Mouse (Mus musculus): ENCODE measurements around the gene Zfp2. TPM values are rescaled to one million over a fixed set of nuclear protein-coding genes. Genes with fewer than 3 reads are reported as not detected.

The Zfp2 gene
- polyA plus RNA-seq (2015; fragmentation: Nextera tagmentation; extraction: Ambion mirVana), result 52.5 and 56.4 TPM in 2 replicates

- no peaks in the 10 kb centered on the region for H3K27me3 ChIP-seq (ENCODE audit: control insufficient read depth, insufficient read depth, low read depth, low read length)
- ATAC-seq, result peak; percentile 99
- H3K4me3 ChIP-seq (ENCODE audit: low read depth, low read length), result peak within 1 kb of the TSS; percentile 73
- peaks cover 11% of the 10 kb centered on the region for H3K4me1 ChIP-seq (ENCODE audit: control insufficient read depth, insufficient read depth, low read length)
- H3K36me3 ChIP-seq (ENCODE audit: control insufficient read depth, insufficient read depth, low read length), result peaks cover 15% of the 10 kb centered on the region
- WGBS, result under 1% methylated on average over 46 of the region's 47 CpGs
- H3K9me3 ChIP-seq (replicated peaks; ENCODE audit: control insufficient read depth, low read length, poor library complexity, severe bottlenecking), result peaks cover 14% of the 10 kb centered on the region
- H3K9ac ChIP-seq (ENCODE audit: low read depth, low read length), result peak within 1 kb of the TSS; percentile 97
- H3K4me2 ChIP-seq (ENCODE audit: low read length), result peak within 1 kb of the TSS; percentile 51
- peak within 1 kb of the TSS; percentile 94 for H3K27ac ChIP-seq (ENCODE audit: low read length)
Measured at GRCm38 (mm10) chr11:50915671-50916320, at the start of gene Zfp2. Gene Zfp2, minus strand, starts transcription at chr11:50916165.

GRCm38 (mm10) chr11:50964886-50965285 lies 48.9 kb upstream of the Zfp2 start:
- no peaks in the 10 kb centered on the region for H3K27me3 ChIP-seq (ENCODE audit: control insufficient read depth, insufficient read depth, low read depth, low read length)
- WGBS, result 86% methylated on average over 2 of the region's 2 CpGs

GRCm38 (mm10) chr11:50953665-50954064 lies 37.7 kb upstream of the Zfp2 start, which contains the start of gene Prop1:
Gene Prop1, minus strand, starts transcription at chr11:50953765.
- no peak within 1 kb of the TSS for H3K9ac ChIP-seq (ENCODE audit: low read depth, low read length)
- H3K27me3 ChIP-seq (ENCODE audit: control insufficient read depth, insufficient read depth, low read depth, low read length), result no peaks in the 10 kb centered on the region
- no peaks in the 10 kb centered on the region for H3K4me1 ChIP-seq (ENCODE audit: control insufficient read depth, insufficient read depth, low read length)
- no peak within 1 kb of the TSS for H3K4me2 ChIP-seq (ENCODE audit: low read length)
- no peaks in the 10 kb centered on the region for H3K9me3 ChIP-seq (replicated peaks; ENCODE audit: control insufficient read depth, low read length, poor library complexity, severe bottlenecking)
- WGBS, result 66% methylated on average over 6 of the region's 6 CpGs
- no peaks in the 10 kb centered on the region for H3K36me3 ChIP-seq (ENCODE audit: control insufficient read depth, insufficient read depth, low read length)
- no peak within 1 kb of the TSS for H3K4me3 ChIP-seq (ENCODE audit: low read depth, low read length)
- ATAC-seq, result no peak
- no peak within 1 kb of the TSS for H3K27ac ChIP-seq (ENCODE audit: low read length)

More at GRCm38 (mm10) chr11:50964886-50965285, 48.9 kb upstream of the Zfp2 start:
- no peak overlapping the region for H3K4me3 ChIP-seq (ENCODE audit: low read depth, low read length)
- no peak overlapping the region for H3K4me2 ChIP-seq (ENCODE audit: low read length)
- no peaks in the 10 kb centered on the region for H3K4me1 ChIP-seq (ENCODE audit: control insufficient read depth, insufficient read depth, low read length)
- no peak overlapping the region for H3K27ac ChIP-seq (ENCODE audit: low read length)
- H3K36me3 ChIP-seq (ENCODE audit: control insufficient read depth, insufficient read depth, low read length), result no peaks in the 10 kb centered on the region
- no peaks in the 10 kb centered on the region for H3K9me3 ChIP-seq (replicated peaks; ENCODE audit: control insufficient read depth, low read length, poor library complexity, severe bottlenecking)
- no peak overlapping the region for H3K9ac ChIP-seq (ENCODE audit: low read depth, low read length)
- ATAC-seq, result no peak

GRCm38 (mm10) chr11:50952290-50952689 lies 36.3 kb upstream of the Zfp2 start:
- Histone ChIP-seq H3K4me1 (ENCODE audit: control insufficient read depth, insufficient read depth, low read length) (no peaks in the 10 kb centered on the region), H3K4me3 (ENCODE audit: low read depth, low read length) (no peak overlapping the region), H3K9ac (ENCODE audit: low read depth, low read length) (no peak overlapping the region), H3K4me2 (ENCODE audit: low read length) (no peak overlapping the region), H3K27me3 (ENCODE audit: control insufficient read depth, insufficient read depth, low read depth, low read length) (no peaks in the 10 kb centered on the region), H3K36me3 (ENCODE audit: control insufficient read depth, insufficient read depth, low read length) (no peaks in the 10 kb centered on the region), H3K27ac (ENCODE audit: low read length) (no peak overlapping the region), H3K9me3 (replicated peaks; ENCODE audit: control insufficient read depth, low read length, poor library complexity, severe bottlenecking) (no peaks in the 10 kb centered on the region)
- no peak for ATAC-seq
- 62% methylated on average over 14 of the region's 14 CpGs for WGBS

- Histone ChIP-seq H3K4me1 (ENCODE audit: control insufficient read depth, insufficient read depth, low read length) (no peaks in the 10 kb centered on the region), H3K9ac (ENCODE audit: low read depth, low read length) (no peak within 1 kb of the TSS), H3K4me2 (ENCODE audit: low read length) (no peak within 1 kb of the TSS), H3K4me3 (ENCODE audit: low read depth, low read length) (no peak within 1 kb of the TSS), H3K9me3 (replicated peaks; ENCODE audit: control insufficient read depth, low read length, poor library complexity, severe bottlenecking) (no peaks in the 10 kb centered on the region), H3K36me3 (ENCODE audit: control insufficient read depth, insufficient read depth, low read length) (no peaks in the 10 kb centered on the region), H3K27ac (ENCODE audit: low read length) (no peak within 1 kb of the TSS), H3K27me3 (ENCODE audit: control insufficient read depth, insufficient read depth, low read depth, low read length) (no peaks in the 10 kb centered on the region)
- WGBS, result 79% methylated on average over 14 of the region's 14 CpGs
- no peak for ATAC-seq
Measured at GRCm38 (mm10) chr11:50943506-50943905, 27.5 kb upstream of the Zfp2 start, which contains the start of gene 4933414I15Rik. Gene 4933414I15Rik, minus strand, starts transcription at chr11:50943765.

- H3K4me1 ChIP-seq (ENCODE audit: control insufficient read depth, insufficient read depth, low read length), result no peaks in the 10 kb centered on the region
- no peak overlapping the region for H3K27ac ChIP-seq (ENCODE audit: low read length)
- H3K9me3 ChIP-seq (replicated peaks; ENCODE audit: control insufficient read depth, low read length, poor library complexity, severe bottlenecking), result no peaks in the 10 kb centered on the region
- no peaks in the 10 kb centered on the region for H3K27me3 ChIP-seq (ENCODE audit: control insufficient read depth, insufficient read depth, low read depth, low read length)
- H3K4me2 ChIP-seq (ENCODE audit: low read length), result no peak overlapping the region
- WGBS, result 76% methylated on average over 12 of the region's 12 CpGs
- H3K4me3 ChIP-seq (ENCODE audit: low read depth, low read length), result no peak overlapping the region
- no peak for ATAC-seq
- no peak overlapping the region for H3K9ac ChIP-seq (ENCODE audit: low read depth, low read length)
- no peaks in the 10 kb centered on the region for H3K36me3 ChIP-seq (ENCODE audit: control insufficient read depth, insufficient read depth, low read length)
Measured at GRCm38 (mm10) chr11:50942386-50942785, 26.4 kb upstream of the Zfp2 start.

- Histone ChIP-seq H3K27ac (ENCODE audit: low read length) (no peak overlapping the region), H3K9ac (ENCODE audit: low read depth, low read length) (no peak overlapping the region), H3K27me3 (ENCODE audit: control insufficient read depth, insufficient read depth, low read depth, low read length) (no peaks in the 10 kb centered on the region), H3K36me3 (ENCODE audit: control insufficient read depth, insufficient read depth, low read length) (no peaks in the 10 kb centered on the region), H3K4me1 (ENCODE audit: control insufficient read depth, insufficient read depth, low read length) (no peaks in the 10 kb centered on the region), H3K9me3 (replicated peaks; ENCODE audit: control insufficient read depth, low read length, poor library complexity, severe bottlenecking) (no peaks in the 10 kb centered on the region), H3K4me2 (ENCODE audit: low read length) (no peak overlapping the region), H3K4me3 (ENCODE audit: low read depth, low read length) (no peak overlapping the region)
- peak; percentile 73 for ATAC-seq
- 39% methylated on average over 14 of the region's 14 CpGs for WGBS
Measured at GRCm38 (mm10) chr11:50939621-50940366, 23.8 kb upstream of the Zfp2 start.

- H3K9ac ChIP-seq (ENCODE audit: low read depth, low read length), result no peak overlapping the region
- WGBS, result 78% methylated on average over 8 of the region's 8 CpGs
- no peaks in the 10 kb centered on the region for H3K9me3 ChIP-seq (replicated peaks; ENCODE audit: control insufficient read depth, low read length, poor library complexity, severe bottlenecking)
- no peaks in the 10 kb centered on the region for H3K27me3 ChIP-seq (ENCODE audit: control insufficient read depth, insufficient read depth, low read depth, low read length)
- no peak overlapping the region for H3K4me3 ChIP-seq (ENCODE audit: low read depth, low read length)
- no peak for ATAC-seq
- H3K36me3 ChIP-seq (ENCODE audit: control insufficient read depth, insufficient read depth, low read length), result no peaks in the 10 kb centered on the region
- H3K4me2 ChIP-seq (ENCODE audit: low read length), result no peak overlapping the region
- no peak overlapping the region for H3K27ac ChIP-seq (ENCODE audit: low read length)
- H3K4me1 ChIP-seq (ENCODE audit: control insufficient read depth, insufficient read depth, low read length), result no peaks in the 10 kb centered on the region
Measured at GRCm38 (mm10) chr11:50938435-50938834, 22.5 kb upstream of the Zfp2 start.

- no peaks in the 10 kb centered on the region for H3K27me3 ChIP-seq (ENCODE audit: control insufficient read depth, insufficient read depth, low read depth, low read length)
- no peak overlapping the region for H3K9ac ChIP-seq (ENCODE audit: low read depth, low read length)
- peak overlapping the region; percentile 61 for H3K4me2 ChIP-seq (ENCODE audit: low read length)
- H3K4me1 ChIP-seq (ENCODE audit: control insufficient read depth, insufficient read depth, low read length), result peaks cover 5% of the 10 kb centered on the region; the same call in 1 of the 2 replicates
- peak overlapping the region; percentile 70 for H3K4me3 ChIP-seq (ENCODE audit: low read depth, low read length)
- WGBS, result 56% methylated on average over 1 of the region's 1 CpGs
- H3K36me3 ChIP-seq (ENCODE audit: control insufficient read depth, insufficient read depth, low read length), result no peaks in the 10 kb centered on the region
- no peaks in the 10 kb centered on the region for H3K9me3 ChIP-seq (replicated peaks; ENCODE audit: control insufficient read depth, low read length, poor library complexity, severe bottlenecking)
- peak overlapping the region; percentile 89 for H3K27ac ChIP-seq (ENCODE audit: low read length)
- peak; percentile 65 for ATAC-seq
Measured at GRCm38 (mm10) chr11:50932040-50932439, 16.1 kb upstream of the Zfp2 start.

Measured in midbrain, embryonic 16.5 days (tissue).